Mouse (Mus musculus) brain, embryonic 14.5 days (tissue): ENCODE measurements around the gene Zfr. TPM values are rescaled to one million over a fixed set of nuclear protein-coding genes. Genes with fewer than 3 reads are reported as not detected.
"Not testable (repeated sequence)": the region's sequence is repeated elsewhere in the genome, so short reads cannot be mapped to it uniquely, and the experiment has no call there.

Experiments used
- DNase-seq: peaks from one replicate; pipeline ENCODE4 v3.0.0-alpha.2; 2011; ENCODE audit warnings: low read depth
- CTCF ChIP-seq: fragments of 200-500 bp; IDR thresholded peaks from 2 replicates; pipeline ENCODE4 v1.5.1; 2012; ENCODE audit warnings: inconsistent platforms, mild to moderate bottlenecking, moderate library complexity, borderline replicate concordance; ENCODE audit not compliant: insufficient read depth, insufficient read length; ENCODE audit errors: extremely low read depth
- POLR2A ChIP-seq: fragments of 200-500 bp; IDR thresholded peaks from 2 replicates; pipeline ENCODE4 v1.6.1; 2012; ENCODE audit warnings: mild to moderate bottlenecking, inconsistent platforms, borderline replicate concordance; ENCODE audit not compliant: poor library complexity, insufficient read depth, insufficient read length, severe bottlenecking; ENCODE audit errors: extremely low read depth
- polyA plus RNA-seq: library from polyadenylated mRNA; depleted of rRNA; stranded (reverse); fragments of >200 nt; gene quantifications from 2 replicates; pipeline ENCODE4 v1.2.3, GENCODE M21; 2012

Zfr gene
- polyA plus RNA-seq, 1 experiment, result 125 TPM

DNA sequence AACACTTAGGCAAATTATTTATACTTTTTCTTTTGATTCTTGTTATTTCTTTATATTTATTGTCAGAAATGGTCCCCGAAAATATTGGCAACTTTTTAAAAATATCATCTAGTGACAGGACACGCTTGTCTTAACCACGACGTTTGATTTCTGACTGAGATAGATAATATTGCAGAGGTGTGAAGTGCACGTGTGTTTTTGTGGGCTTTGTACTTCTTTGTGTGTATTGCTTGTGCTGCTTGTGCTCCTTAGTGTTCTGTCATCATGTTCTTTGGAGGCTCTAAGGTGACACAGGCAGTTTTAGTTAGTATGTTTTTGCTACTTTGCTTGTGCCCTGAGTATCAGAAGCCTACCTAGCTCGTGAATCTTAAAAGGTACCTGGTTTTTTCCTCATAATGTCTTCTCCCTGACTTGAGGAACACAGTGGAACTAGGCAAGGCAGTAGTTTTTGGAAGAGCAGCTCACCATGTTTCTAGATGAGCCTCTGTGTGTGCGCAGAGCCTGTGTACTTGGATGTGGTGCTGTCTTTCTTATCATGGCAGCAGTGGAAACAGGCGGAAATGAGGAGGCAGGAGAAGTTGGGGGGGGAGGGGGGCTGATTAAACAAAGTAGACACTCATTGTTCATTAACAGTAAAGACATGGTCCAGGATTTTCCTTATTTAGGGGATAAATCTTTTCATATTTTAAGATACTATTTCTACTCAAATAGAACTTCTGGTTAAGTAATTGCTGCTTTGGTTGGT, 23.5 kb downstream of the Zfr start:
- TF ChIP-seq CTCF (no peak), POLR2A (no peak)
- no peak for DNase-seq

DNA sequence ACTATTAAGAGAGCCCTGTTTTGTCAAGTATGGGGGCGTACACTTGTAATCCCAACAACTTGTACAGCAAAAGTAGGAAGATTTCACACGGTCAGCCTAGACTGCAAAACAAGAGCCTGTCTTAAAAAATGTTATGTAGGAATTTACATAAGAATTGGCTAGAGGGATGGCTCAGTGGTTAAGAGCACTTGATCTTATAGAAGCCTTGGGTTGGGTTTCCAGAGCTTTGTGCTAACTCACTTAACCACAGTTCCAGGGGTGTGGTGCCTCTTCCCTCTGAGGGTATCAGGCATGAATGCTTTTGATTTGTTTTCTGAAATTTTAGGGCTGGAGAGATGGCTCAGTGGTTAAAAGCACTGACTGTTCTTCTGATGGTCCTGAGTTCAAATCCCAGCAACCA, 29.8 kb downstream of the Zfr start:
- DNase-seq, result no peak
- TF ChIP-seq CTCF (no peak), POLR2A (no peak)

DNA sequence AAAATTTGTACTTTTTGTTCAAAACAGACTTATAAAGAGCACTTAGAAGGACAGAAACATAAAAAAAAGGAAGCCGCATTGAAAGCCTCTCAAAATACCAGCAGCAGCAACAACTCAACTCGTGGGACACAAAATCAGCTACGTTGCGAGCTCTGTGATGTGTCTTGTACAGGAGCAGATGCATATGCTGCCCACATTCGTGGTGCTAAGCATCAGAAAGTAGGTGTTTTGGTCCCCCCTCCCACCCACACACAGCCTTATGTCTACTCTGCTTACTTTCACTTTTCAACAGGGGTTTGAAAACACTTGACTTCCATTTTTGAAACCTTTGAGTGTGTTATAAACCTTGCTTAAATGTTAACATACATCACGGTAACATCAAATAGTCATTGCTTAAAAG, 31.9 kb downstream of the Zfr start:
- TF ChIP-seq POLR2A (no peak), CTCF (no peak)
- DNase-seq, result no peak

DNA sequence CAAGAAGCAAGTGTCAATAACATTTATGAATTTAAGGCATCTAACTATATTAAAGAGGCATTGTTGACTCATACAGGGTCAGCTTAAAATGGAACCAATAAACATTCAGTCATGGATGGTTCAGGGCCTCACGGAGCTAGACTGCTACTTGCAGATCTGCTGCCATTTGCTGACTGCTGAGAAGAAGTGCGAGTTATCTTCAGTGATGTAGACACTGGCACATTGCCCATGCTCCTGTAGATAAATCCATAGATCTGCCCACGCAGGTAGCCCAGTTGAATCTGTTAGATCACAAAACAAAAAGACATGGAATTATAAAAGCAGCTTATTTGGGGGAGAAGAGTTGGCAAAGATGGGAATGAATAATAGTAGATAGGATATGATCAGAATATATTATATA, 36.1 kb downstream of the Zfr start:
- DNase-seq, result no peak
- TF ChIP-seq CTCF (no peak), POLR2A (no peak)

DNA sequence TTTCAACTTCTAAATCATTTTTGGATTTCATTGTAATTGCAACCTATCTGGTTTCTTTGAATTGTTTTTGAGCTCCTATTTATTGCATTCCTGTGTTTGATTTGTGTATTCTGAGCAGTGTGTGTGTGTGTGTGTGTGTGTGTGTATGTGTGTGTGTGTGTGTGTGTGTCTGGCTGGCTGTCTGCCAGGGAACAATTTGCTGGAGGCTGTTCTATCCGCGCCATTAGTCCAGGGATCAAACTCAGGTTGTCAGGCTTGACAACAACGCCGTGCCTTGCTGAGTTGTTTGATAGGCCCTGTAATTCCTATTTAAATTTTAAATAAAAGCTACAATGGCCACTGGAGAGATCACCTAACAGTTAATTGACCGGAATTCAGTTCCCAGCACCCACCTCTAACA, 60.5 kb downstream of the Zfr start:
- TF ChIP-seq CTCF (no peak), POLR2A (no peak)
- DNase-seq, result peak; percentile 62

DNA sequence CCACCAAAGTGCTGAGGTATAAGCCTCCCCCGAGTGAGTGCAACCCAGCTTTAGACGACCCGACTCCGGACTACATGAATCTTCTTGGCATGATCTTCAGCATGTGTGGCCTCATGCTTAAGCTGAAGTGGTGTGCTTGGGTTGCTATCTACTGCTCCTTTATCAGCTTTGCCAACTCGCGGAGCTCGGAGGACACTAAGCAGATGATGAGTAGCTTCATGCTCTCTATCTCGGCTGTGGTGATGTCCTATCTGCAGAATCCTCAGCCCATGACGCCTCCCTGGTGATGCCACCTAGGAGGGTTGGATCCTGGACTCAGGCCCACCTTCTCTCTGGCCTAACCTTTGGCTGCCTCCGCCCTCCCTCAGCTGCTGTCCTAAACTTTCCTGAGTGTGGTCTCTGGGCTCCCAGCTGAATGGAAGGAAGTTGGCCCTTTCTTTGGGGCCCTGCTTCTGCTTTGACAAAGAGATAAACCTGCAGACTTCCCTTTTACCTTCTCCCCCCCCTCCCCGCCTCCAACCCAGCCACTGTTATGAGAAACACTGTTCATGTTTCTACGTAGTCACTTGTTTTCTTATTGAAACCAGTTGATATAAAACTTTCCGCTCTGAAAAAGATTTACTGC, 63.7 kb downstream of the Zfr start:
- DNase-seq, result not testable (repeated sequence)

DNA sequence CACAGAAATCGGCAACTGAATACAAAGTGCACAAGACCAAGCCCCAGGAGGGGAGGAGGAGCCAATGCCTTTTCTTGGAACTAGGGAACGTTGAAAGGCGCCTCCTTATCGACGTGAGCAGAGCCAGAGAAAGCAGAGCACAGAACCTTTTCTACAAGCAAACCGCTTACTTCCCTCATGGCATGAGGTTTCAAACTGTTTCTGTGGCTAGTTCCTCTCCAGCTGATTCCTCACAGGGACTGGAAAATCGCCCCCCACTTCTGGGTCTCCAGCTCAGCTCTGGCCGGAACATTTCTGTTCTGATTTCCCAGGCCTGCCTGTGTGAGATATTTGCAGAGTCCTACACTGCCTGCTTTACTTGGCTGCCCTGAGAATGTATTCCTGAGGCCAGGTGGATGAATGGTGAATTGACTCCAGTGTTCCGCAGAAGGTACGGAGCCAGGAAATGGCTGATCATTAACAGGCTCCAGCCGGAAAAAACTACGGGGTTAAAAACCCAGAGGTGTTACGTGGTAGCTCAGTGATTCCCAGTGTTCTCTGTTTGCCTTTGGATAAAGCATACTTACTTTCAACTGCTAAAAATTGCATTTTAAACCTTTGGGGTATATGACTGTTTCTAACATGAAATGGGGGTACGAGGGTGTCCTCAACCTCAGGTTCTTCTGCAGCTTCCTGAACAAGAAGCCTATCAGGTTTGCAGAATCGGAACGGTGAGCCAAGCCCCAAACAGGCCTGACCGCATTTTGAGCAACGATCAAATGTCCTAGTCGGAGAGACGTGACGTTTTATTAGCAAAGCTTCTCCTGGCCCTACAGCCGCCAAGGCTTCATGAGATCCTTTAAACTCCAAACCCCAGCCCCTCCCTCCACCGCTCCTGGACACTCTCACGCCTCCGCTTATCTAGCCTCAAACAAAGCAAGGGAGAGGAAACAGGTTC, 76.5 kb downstream of the Zfr start:
- DNase-seq, result peak; percentile 17
- TF ChIP-seq POLR2A (no peak), CTCF (no peak)

DNA sequence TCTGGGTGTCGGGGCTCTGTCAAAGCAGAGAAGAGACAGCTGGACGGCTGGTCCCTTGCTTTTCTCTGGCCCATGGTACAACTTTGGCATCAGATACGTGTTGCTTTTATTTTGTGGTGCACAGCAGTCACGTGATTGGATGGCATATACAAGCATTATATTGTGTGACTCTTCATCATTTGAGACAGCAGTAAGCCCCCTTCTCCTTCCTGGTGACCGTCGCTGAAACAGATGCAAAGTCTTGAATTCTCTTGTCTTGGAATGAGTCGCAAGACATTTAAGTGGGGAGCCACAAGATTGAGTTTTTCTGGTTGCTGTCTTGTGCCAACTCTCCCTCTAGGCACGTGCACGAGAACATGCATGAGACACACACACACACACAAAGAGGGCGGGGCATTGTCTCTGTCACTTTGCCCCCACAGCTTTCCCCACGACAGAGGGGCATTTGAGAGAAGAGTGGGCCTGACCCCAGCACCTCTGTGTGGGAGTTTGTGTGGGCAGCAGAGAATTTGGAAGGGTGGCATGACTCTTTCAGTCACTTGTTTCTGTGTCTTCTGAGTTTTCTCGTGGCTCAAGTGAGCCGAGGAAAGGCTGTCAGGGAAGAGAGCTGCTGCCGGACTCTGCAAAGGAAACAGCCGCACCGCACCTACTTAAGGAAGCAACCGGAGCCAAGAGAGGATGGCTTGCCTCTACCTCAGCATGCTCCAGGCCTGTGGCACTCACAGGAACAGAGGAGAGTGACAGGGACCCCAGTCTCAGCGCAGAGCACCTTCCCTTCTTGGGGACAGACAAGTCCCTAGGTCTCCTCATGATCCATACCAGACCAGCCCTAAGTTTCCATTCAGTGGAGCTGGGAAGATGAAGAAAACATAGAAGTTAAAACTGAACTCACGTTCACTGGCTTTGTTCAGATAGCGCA, 77.4 kb downstream of the Zfr start:
- DNase-seq, result no peak
- TF ChIP-seq POLR2A, result no peak
- no peak for TF ChIP-seq CTCF

DNA sequence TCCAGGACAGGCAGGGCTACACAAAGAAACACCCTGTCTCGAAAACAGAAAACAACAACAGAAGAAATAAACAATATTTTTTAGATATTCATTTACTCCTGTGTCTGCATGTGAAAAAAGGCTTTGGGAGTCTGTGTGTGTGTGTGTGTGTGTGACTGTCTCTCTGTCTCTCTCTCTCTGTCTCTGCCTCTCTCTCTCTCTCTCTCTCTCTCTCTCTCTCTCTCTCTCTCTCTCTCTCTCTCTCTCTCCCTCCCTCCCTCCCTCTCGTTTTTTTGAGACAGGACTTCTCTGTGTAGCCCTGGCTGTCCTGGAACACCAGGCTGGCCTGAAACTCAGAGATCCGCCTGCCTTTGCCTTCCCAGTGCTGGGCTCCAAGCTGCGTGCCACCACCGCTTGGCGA, 78.3 kb downstream of the Zfr start:
- TF ChIP-seq POLR2A (no peak), CTCF (no peak)
- DNase-seq, result no peak

DNA sequence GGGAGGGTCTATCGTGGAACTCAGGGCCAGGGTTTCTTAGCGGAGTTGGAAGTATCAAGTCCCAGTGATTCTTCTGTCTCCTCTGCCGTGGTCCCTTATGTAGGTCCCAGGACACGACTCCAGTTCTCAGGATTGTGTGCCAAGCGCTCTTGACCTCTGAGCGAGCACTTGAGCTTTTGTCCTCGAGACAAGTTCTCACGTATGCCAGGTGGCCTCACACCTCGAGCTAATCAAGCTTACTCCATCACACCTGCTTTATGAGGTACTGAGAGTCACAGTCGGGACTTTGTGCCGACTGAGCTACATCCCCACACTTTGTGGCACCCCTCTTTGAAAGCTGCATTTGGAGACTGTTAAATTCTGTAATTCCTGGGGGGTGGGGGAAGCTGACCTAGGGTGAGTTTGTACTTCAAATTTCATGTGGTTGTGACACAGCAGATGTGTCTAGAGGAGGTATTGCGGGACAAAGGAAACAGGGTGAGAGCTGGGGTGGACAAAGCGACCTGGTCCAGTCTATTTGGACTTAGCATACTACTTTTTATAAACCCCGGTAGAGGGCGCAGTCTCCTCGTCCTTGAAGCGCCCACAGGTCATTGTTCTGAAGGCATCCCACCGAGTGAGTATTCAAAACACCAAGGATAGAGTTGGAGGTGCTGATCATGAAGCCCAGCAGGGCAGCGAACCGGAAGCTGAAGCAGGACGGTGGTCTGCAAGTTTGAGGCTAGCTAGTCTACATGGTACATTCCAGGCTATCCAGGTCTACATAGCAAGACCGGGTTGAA, 79.0 kb downstream of the Zfr start:
- no peak for TF ChIP-seq POLR2A
- TF ChIP-seq CTCF, result peak; percentile 59
- peak; percentile 83 for DNase-seq
